Mouse (Mus musculus): ENCODE results near the gene Dhodh. TPM values are rescaled to one million over a fixed set of nuclear protein-coding genes. Genes with fewer than 3 reads are reported as not detected.
A peak's percentile ranks its signal among the peaks of the same experiment; 100 is the strongest.

Gene Dhodh
- polyA plus RNA-seq, 1 experiment from 2014 or later: 33.7 TPM

- Histone ChIP-seq H3K27ac (no peak overlapping the region), H3K9me3 (replicated peaks) (peaks cover 3% of the 10 kb centered on the region; the same call in 1 of the 2 replicates), H3K36me3 (ENCODE audit: poor library complexity, severe bottlenecking) (no peaks in the 10 kb centered on the region), H3K9ac (no peak overlapping the region), H3K27me3 (no peaks in the 10 kb centered on the region), H3K4me3 (no peak overlapping the region), H3K4me2 (no peak overlapping the region), H3K4me1 (no peaks in the 10 kb centered on the region)
- ATAC-seq: no peak
- 86% methylated on average over 4 of the region's 4 CpGs for WGBS
Observed at GRCm38 (mm10) chr8:109584293-109584692, 24.2 kb downstream of the Dhodh start.

- H3K4me2 ChIP-seq: no peak within 1 kb of the TSS
- no peak for ATAC-seq
- H3K36me3 ChIP-seq (ENCODE audit: poor library complexity, severe bottlenecking): no peaks in the 10 kb centered on the region
- H3K9ac ChIP-seq: no peak within 1 kb of the TSS
- H3K27me3 ChIP-seq: no peaks in the 10 kb centered on the region
- H3K9me3 ChIP-seq (replicated peaks): no peaks in the 10 kb centered on the region
- H3K27ac ChIP-seq: no peak within 1 kb of the TSS
- 82% methylated on average over 8 of the region's 8 CpGs for WGBS
- H3K4me1 ChIP-seq: no peaks in the 10 kb centered on the region
- H3K4me3 ChIP-seq: no peak within 1 kb of the TSS
Observed at GRCm38 (mm10) chr8:109578900-109579301, 29.6 kb downstream of the Dhodh start, which contains the start of gene Hp. TSS of gene Hp (minus strand) at chr8:109579172.

- H3K36me3 ChIP-seq (ENCODE audit: poor library complexity, severe bottlenecking): peaks cover 18% of the 10 kb centered on the region; the same call in 1 of the 2 replicates
- H3K4me2 ChIP-seq: no peak overlapping the region
- no peaks in the 10 kb centered on the region for H3K27me3 ChIP-seq
- H3K4me1 ChIP-seq: no peaks in the 10 kb centered on the region
- H3K4me3 ChIP-seq: no peak overlapping the region
- WGBS: 76% methylated on average over 4 of the region's 4 CpGs
- ATAC-seq: no peak
- H3K9ac ChIP-seq: no peak overlapping the region
- no peaks in the 10 kb centered on the region for H3K9me3 ChIP-seq (replicated peaks)
- no peak overlapping the region for H3K27ac ChIP-seq
Observed at GRCm38 (mm10) chr8:109576311-109576710, 32.2 kb downstream of the Dhodh start.

- 92% methylated on average over 12 of the region's 12 CpGs for WGBS
- Histone ChIP-seq H3K4me1 (peaks cover 8% of the 10 kb centered on the region), H3K4me3 (no peak overlapping the region), H3K9ac (no peak overlapping the region), H3K9me3 (replicated peaks) (no peaks in the 10 kb centered on the region), H3K27me3 (no peaks in the 10 kb centered on the region), H3K36me3 (ENCODE audit: poor library complexity, severe bottlenecking) (peaks cover 35% of the 10 kb centered on the region), H3K27ac (no peak overlapping the region), H3K4me2 (no peak overlapping the region)
- ATAC-seq: no peak
Observed at GRCm38 (mm10) chr8:109571139-109571538, 37.3 kb downstream of the Dhodh start.

GRCm38 (mm10) chr8:109565498-109566333, 42.8 kb downstream of the Dhodh start, which contains the start of the genes Dhx38 and Txnl4b:
TSS of gene Dhx38 (minus strand) at chr8:109565861.
TSS of gene Txnl4b (plus strand) at chr8:109565892.
- no peaks in the 10 kb centered on the region for H3K9me3 ChIP-seq (replicated peaks)
- H3K4me2 ChIP-seq: peak within 1 kb of the TSS; percentile 88
- peaks cover 32% of the 10 kb centered on the region for H3K36me3 ChIP-seq (ENCODE audit: poor library complexity, severe bottlenecking)
- H3K4me1 ChIP-seq: peaks cover 19% of the 10 kb centered on the region
- ATAC-seq: peak; percentile 100
- H3K9ac ChIP-seq: peak within 1 kb of the TSS; percentile 92
- H3K27ac ChIP-seq: peak within 1 kb of the TSS; percentile 93
- H3K4me3 ChIP-seq: peak within 1 kb of the TSS; percentile 92
- no peaks in the 10 kb centered on the region for H3K27me3 ChIP-seq
- under 1% methylated on average over 52 of the region's 52 CpGs for WGBS

- Histone ChIP-seq H3K4me1 (peaks cover 19% of the 10 kb centered on the region), H3K4me3 (peak overlapping the region; percentile 92), H3K36me3 (ENCODE audit: poor library complexity, severe bottlenecking) (peaks cover 38% of the 10 kb centered on the region), H3K27ac (peak overlapping the region; percentile 93; the same call in 1 of the 2 replicates), H3K9me3 (replicated peaks) (no peaks in the 10 kb centered on the region), H3K27me3 (no peaks in the 10 kb centered on the region), H3K9ac (peak overlapping the region; percentile 92), H3K4me2 (peak overlapping the region; percentile 88)
- WGBS: 7% methylated on average over 10 of the region's 10 CpGs
- ATAC-seq: no peak
Observed at GRCm38 (mm10) chr8:109564766-109565165, 43.7 kb downstream of the Dhodh start.

- Histone ChIP-seq H3K9ac (no peak overlapping the region), H3K27ac (no peak overlapping the region), H3K4me2 (peak overlapping the region; percentile 88), H3K27me3 (no peaks in the 10 kb centered on the region), H3K36me3 (ENCODE audit: poor library complexity, severe bottlenecking) (peaks cover 39% of the 10 kb centered on the region), H3K4me3 (no peak overlapping the region), H3K4me1 (peaks cover 19% of the 10 kb centered on the region), H3K9me3 (replicated peaks) (no peaks in the 10 kb centered on the region)
- ATAC-seq: no peak
- 81% methylated on average over 2 of the region's 2 CpGs for WGBS
Observed at GRCm38 (mm10) chr8:109563881-109564280, 44.6 kb downstream of the Dhodh start.

- ATAC-seq: no peak
- Histone ChIP-seq H3K9me3 (replicated peaks) (no peaks in the 10 kb centered on the region), H3K36me3 (ENCODE audit: poor library complexity, severe bottlenecking) (peaks cover 100% of the 10 kb centered on the region), H3K4me3 (no peak overlapping the region), H3K9ac (no peak overlapping the region), H3K4me2 (no peak overlapping the region), H3K4me1 (no peaks in the 10 kb centered on the region), H3K27me3 (no peaks in the 10 kb centered on the region), H3K27ac (no peak overlapping the region)
- WGBS: 40% methylated on average over 3 of the region's 3 CpGs
Observed at GRCm38 (mm10) chr8:109551663-109552062, 56.8 kb downstream of the Dhodh start.

- H3K4me3 ChIP-seq: no peak overlapping the region
- ATAC-seq: no peak
- 54% methylated on average over 3 of the region's 3 CpGs for WGBS
- no peaks in the 10 kb centered on the region for H3K9me3 ChIP-seq (replicated peaks)
- H3K4me2 ChIP-seq: no peak overlapping the region
- H3K4me1 ChIP-seq: no peaks in the 10 kb centered on the region
- H3K27me3 ChIP-seq: no peaks in the 10 kb centered on the region
- H3K9ac ChIP-seq: no peak overlapping the region
- peaks cover 29% of the 10 kb centered on the region for H3K36me3 ChIP-seq (ENCODE audit: poor library complexity, severe bottlenecking)
- no peak overlapping the region for H3K27ac ChIP-seq
Observed at GRCm38 (mm10) chr8:109544049-109544448, 64.4 kb downstream of the Dhodh start.

- H3K36me3 ChIP-seq (ENCODE audit: poor library complexity, severe bottlenecking): peaks cover 18% of the 10 kb centered on the region
- H3K4me3 ChIP-seq: no peak overlapping the region
- no peak overlapping the region for H3K4me2 ChIP-seq
- no peak overlapping the region for H3K27ac ChIP-seq
- H3K9me3 ChIP-seq (replicated peaks): no peaks in the 10 kb centered on the region
- no peak for ATAC-seq
- no peaks in the 10 kb centered on the region for H3K27me3 ChIP-seq
- H3K9ac ChIP-seq: no peak overlapping the region
- no peaks in the 10 kb centered on the region for H3K4me1 ChIP-seq
- 83% methylated on average over 8 of the region's 8 CpGs for WGBS
Observed at GRCm38 (mm10) chr8:109542748-109543519, 65.5 kb downstream of the Dhodh start.

GRCm38 (mm10) chr8:109542165-109542564, 66.3 kb downstream of the Dhodh start:
- peaks cover 11% of the 10 kb centered on the region for H3K36me3 ChIP-seq (ENCODE audit: poor library complexity, severe bottlenecking)
- no peaks in the 10 kb centered on the region for H3K27me3 ChIP-seq
- H3K27ac ChIP-seq: no peak overlapping the region
- no peak for ATAC-seq
- H3K4me2 ChIP-seq: no peak overlapping the region
- no peaks in the 10 kb centered on the region for H3K9me3 ChIP-seq (replicated peaks)
- no peak overlapping the region for H3K4me3 ChIP-seq
- H3K9ac ChIP-seq: no peak overlapping the region
- H3K4me1 ChIP-seq: no peaks in the 10 kb centered on the region
- WGBS: 75% methylated on average over 5 of the region's 5 CpGs
